ENCODE assay signal across 25 mouse cellular contexts in genomic region chr12:98406076-98406475, GRCm38 (mm10).
A peak's percentile ranks its signal among the peaks of the same experiment; 100 is the strongest.
DNase-seq lines count a peak whose midpoint lies in the region; ATAC-seq and TF ChIP-seq lines count a peak whose summit lies in the region.
"Had no signal": no experiment of that assay in that cellular context is flagged by ENCODE, and none has a peak within 500 bp of the region (broad histone marks: within the 10 kb centered on the region; RNA-seq: fewer than 3 reads in every experiment).

No protein-coding gene starts in this region.

- H3K9me3 ChIP-seq in kidney, postnatal 0 days (replicated peaks; ENCODE audit: low read length), result no peaks in the 10 kb centered on the region
- no peaks in the 10 kb centered on the region for H3K9me3 ChIP-seq in embryonic facial prominence, embryonic 10.5 days
- H3K9me3 ChIP-seq: embryonic facial prominence, embryonic 12.5 days; forebrain, embryonic 13.5 days; heart, embryonic 15.5 days; hindbrain, embryonic 15.5 days; liver, embryonic 13.5 days; megakaryocyte, embryonic 14.5 days; midbrain, embryonic 15.5 days had no signal

- peak; percentile 71 for DNase-seq in kidney, postnatal 0 days (ENCODE audit: low spot score)
- DNase-seq in kidney, adult 11 months, result no peak
- no peak for DNase-seq in testis, postnatal 10 days (ENCODE audit: low spot score)
- DNase-seq in embryonic facial prominence, embryonic 10.5 days (ENCODE audit: low spot score), result peak; percentile 21
- DNase-seq in heart, adult 9 months (ENCODE audit: low spot score in 2 of 2), result no peak
- DNase-seq in lung, postnatal 25 days (ENCODE audit: low spot score), result no peak
- DNase-seq: adrenal gland, adult 2 months; cerebellum, adult 11-12 months; cerebellum, postnatal 14 days; gastrocnemius, adult 2 months; heart, postnatal 36 days; kidney, postnatal 4 days; liver, embryonic 13.5 days; lung, adult 2 months; lung, postnatal 14 days had no signal

- no peak overlapping the region for H3K27ac ChIP-seq in kidney, postnatal 0 days
- peak overlapping the region; percentile 49 for H3K27ac ChIP-seq in testis, adult 2 months (ENCODE audit: control insufficient read depth, insufficient read depth, low read depth, low read length)
- no peak overlapping the region for H3K27ac ChIP-seq in embryonic facial prominence, embryonic 10.5 days (replicated peaks)
- H3K27ac ChIP-seq: embryonic facial prominence, embryonic 12.5 days; forebrain, embryonic 13.5 days; gastrocnemius, adult 2 months; heart, embryonic 15.5 days; hindbrain, embryonic 15.5 days; liver, embryonic 13.5 days; midbrain, embryonic 15.5 days had no signal

- no peaks in the 10 kb centered on the region for H3K36me3 ChIP-seq in kidney, postnatal 0 days (ENCODE audit: insufficient read depth, low read length)
- H3K36me3 ChIP-seq in testis, adult 2 months (ENCODE audit: control insufficient read depth, insufficient read depth, low read length), result no peaks in the 10 kb centered on the region; the same call in 1 of the 2 replicates
- no peaks in the 10 kb centered on the region for H3K36me3 ChIP-seq in embryonic facial prominence, embryonic 10.5 days (replicated peaks)
- H3K36me3 ChIP-seq: embryonic facial prominence, embryonic 12.5 days; heart, embryonic 15.5 days; hindbrain, embryonic 15.5 days; liver, embryonic 13.5 days; midbrain, embryonic 15.5 days had no signal

- no peaks in the 10 kb centered on the region for H3K4me1 ChIP-seq in kidney, postnatal 0 days (replicated peaks; ENCODE audit: insufficient read depth, low read length)
- H3K4me1 ChIP-seq in testis, adult 2 months (ENCODE audit: control insufficient read depth, insufficient read depth, low read length), result no peaks in the 10 kb centered on the region
- H3K4me1 ChIP-seq in embryonic facial prominence, embryonic 10.5 days, result peaks cover 8% of the 10 kb centered on the region
- H3K4me1 ChIP-seq: embryonic facial prominence, embryonic 12.5 days; forebrain, embryonic 13.5 days; heart, embryonic 15.5 days; hindbrain, embryonic 15.5 days; liver, embryonic 13.5 days; megakaryocyte, embryonic 14.5 days; midbrain, embryonic 15.5 days had no signal

- 14% methylated on average over 4 of the region's 4 CpGs for WGBS in kidney, postnatal 0 days
- 10% methylated on average over 4 of the region's 4 CpGs for WGBS in embryonic facial prominence, embryonic 10.5 days

- peak; percentile 63 for ATAC-seq in kidney, postnatal 0 days (replicated peaks; ENCODE audit: low FRiP score, low read depth)
- ATAC-seq: forebrain, embryonic 13.5 days; intestine, postnatal 0 days; midbrain, embryonic 15.5 days had no signal

- H3K4me3 ChIP-seq in kidney, postnatal 0 days (replicated peaks; ENCODE audit: low read depth, low read length), result no peak overlapping the region
- H3K4me3 ChIP-seq in testis, adult 2 months (ENCODE audit: control insufficient read depth, low read depth, low read length), result no peak overlapping the region
- H3K4me3 ChIP-seq in embryonic facial prominence, embryonic 10.5 days, result no peak overlapping the region
- H3K4me3 ChIP-seq: embryonic facial prominence, embryonic 12.5 days; erythroblast, embryonic 14.5 days; forebrain, embryonic 13.5 days; gastrocnemius, adult 2 months; heart, embryonic 15.5 days; hindbrain, embryonic 15.5 days; liver, embryonic 13.5 days; megakaryocyte, embryonic 14.5 days; midbrain, embryonic 15.5 days; myocyte had no signal

- TF ChIP-seq CTCF in kidney, postnatal 0 days (IDR thresholded peaks at IDR 0.05; ENCODE audit: low read depth), result no peak
- TF ChIP-seq CTCF in testis, adult 2 months (IDR thresholded peaks at IDR 0.05; ENCODE audit: control insufficient read depth, insufficient read depth, insufficient replicate concordance, low read depth, low read length), result no peak

- H3K4me2 ChIP-seq in kidney, postnatal 0 days (ENCODE audit: low read length), result no peak overlapping the region
- H3K4me2 ChIP-seq: embryonic facial prominence, embryonic 12.5 days; forebrain, embryonic 13.5 days; heart, embryonic 15.5 days; hindbrain, embryonic 15.5 days; liver, embryonic 13.5 days; midbrain, embryonic 15.5 days had no signal

- no peak for TF ChIP-seq POLR2A in testis, adult 2 months (IDR thresholded peaks at IDR 0.05; ENCODE audit: control insufficient read depth, low read depth, low read length)

- H3K27me3 ChIP-seq in kidney, postnatal 0 days (ENCODE audit: insufficient read depth, low read length), result no peaks in the 10 kb centered on the region
- no peaks in the 10 kb centered on the region for H3K27me3 ChIP-seq in testis, adult 2 months (ENCODE audit: control insufficient read depth, insufficient read depth, low read length)
- H3K27me3 ChIP-seq in embryonic facial prominence, embryonic 10.5 days (replicated peaks; ENCODE audit: low read depth, poor library complexity, severe bottlenecking), result no peaks in the 10 kb centered on the region; the same call in 1 of the 2 replicates
- H3K27me3 ChIP-seq: embryonic facial prominence, embryonic 12.5 days; forebrain, embryonic 13.5 days; heart, embryonic 15.5 days; hindbrain, embryonic 15.5 days; liver, embryonic 13.5 days; megakaryocyte, embryonic 14.5 days; midbrain, embryonic 15.5 days had no signal

- no peak overlapping the region for H3K9ac ChIP-seq in kidney, postnatal 0 days (ENCODE audit: low read depth, low read length)
- H3K9ac ChIP-seq: embryonic facial prominence, embryonic 12.5 days; forebrain, embryonic 13.5 days; heart, embryonic 15.5 days; hindbrain, embryonic 15.5 days; liver, embryonic 13.5 days; midbrain, embryonic 15.5 days had no signal

Comparison
In these comparisons a context has a peak if more than half of its experiments do, and no peak if none do; other contexts are left out.
1. DNase-seq: peak in kidney, postnatal 0 days (single experiment) and embryonic facial prominence, embryonic 10.5 days (single experiment); none in kidney, adult 11 months (single experiment), testis, postnatal 10 days (single experiment), heart, adult 9 months (0 of 2) and lung, postnatal 25 days (single experiment).